Mouse (Mus musculus): Measurements from ENCODE around the gene Ctdsp1. TPM values are rescaled to one million over a fixed set of nuclear protein-coding genes. Genes with fewer than 3 reads are reported as not detected.

Ctdsp1 gene
- 54.0 TPM for polyA plus RNA-seq (2015; fragmentation: Illumina TruSeq; extraction: RNeasy Lipid Tissue Mini Kit (QIAGEN cat#74804); ENCODE audit: insufficient read depth, low replicate concordance)

DNA sequence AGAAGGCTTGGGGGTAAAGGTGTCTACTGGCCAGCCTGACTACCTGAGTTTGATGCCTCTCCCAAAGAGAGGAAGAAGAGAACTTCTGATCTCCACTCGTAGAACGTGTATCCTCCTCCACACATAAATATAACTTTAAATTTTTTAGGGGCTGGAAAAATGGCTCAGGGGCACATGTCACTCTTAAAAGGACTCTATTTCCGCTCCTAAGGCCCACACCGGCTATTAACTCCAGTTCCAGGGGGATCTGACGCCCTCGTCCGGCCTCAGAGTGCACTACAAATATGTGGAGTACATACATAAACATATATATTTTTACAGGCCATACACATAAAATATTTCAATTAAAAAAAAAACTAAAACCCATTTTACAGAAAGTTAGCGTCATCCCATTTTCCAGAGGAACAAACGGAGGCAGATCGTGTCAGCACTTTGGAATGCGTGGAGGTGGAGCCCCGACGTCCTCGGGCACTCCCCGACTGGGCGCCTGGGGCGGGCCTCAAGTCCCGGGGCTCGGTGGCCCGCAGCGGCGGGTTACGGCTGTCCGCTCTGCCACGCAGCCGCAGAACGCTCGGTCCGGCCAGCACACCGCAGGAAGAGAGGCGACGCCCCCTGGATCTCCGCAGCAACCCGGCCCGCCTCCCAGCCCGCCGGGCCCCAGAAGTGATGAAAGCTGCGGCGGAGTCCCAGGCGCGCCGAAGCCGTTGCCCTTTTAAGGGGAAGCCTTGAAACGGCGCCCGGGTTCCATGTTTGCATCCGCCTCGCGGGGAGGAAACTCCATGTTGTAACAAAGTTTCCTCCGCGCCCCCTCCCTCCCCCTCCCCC, at the start of gene Ctdsp1:
Ctdsp1 (plus strand) TSS at position 586 of the 825 bp plus-strand sequence.

DNA sequence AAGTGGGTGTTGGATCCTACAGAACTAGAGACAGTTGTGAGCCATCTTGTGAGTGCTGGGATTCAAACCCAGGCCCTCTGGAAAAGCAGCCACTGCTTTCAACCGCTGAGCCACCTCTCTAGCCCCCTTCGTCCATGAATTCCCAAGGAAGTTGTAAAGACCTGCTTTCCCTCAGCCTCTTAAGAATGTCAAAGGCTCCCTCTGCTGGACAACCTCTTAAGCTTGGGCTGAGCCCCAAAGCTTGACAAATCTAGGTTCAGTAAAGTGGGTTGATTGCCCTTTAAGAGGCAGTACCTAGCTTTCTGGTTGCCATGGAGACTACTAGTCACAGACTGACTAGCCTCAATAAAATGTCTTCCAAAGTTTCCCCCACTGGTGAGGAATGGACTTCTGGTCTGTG, 29.5 kb upstream of the Ctdsp1 start, which contains the start of gene Catip:
Catip (plus strand) TSS at position 297 of the 400 bp plus-strand sequence.

DNA sequence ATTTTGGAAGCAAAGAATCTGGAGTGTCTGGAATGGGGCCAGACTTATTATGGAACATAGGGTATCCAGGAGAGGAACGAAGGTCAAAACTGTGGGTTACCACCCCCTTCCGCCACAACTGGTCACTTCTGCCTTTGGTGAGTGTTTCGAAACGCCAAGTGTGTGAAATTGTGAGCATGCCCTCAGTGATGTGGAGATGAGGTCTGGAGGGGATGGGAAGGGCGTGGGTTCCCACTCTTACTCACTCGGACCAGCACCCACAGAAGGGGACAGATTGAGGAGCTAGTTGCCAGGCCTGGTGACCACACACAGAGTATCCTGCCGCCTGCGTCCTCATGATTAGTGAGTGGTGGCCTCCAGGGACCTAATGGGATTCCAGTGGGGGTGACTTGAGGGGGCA, 16.3 kb upstream of the Ctdsp1 start, which contains the start of gene Slc11a1:
Slc11a1 (plus strand) TSS at position 216 of the 400 bp plus-strand sequence.

GRCm38 (mm10) chr1:74408589-74409504, 17.5 kb downstream of the Ctdsp1 start, which contains the start of gene Vil1:
Gene Vil1 (plus strand): TSS chr1:74409376.

Other genes starting within 250 kb of the Ctdsp1 start
- 29.0 TPM for gene Cxcr2, start 237.5 kb upstream of the Ctdsp1 start, polyA plus RNA-seq (2015; fragmentation: Illumina TruSeq; extraction: RNeasy Lipid Tissue Mini Kit (QIAGEN cat#74804); ENCODE audit: insufficient read depth, low replicate concordance)
- 0.29 TPM for gene Cxcr1, start 196.9 kb upstream of the Ctdsp1 start, polyA plus RNA-seq (2015; fragmentation: Illumina TruSeq; extraction: RNeasy Lipid Tissue Mini Kit (QIAGEN cat#74804); ENCODE audit: insufficient read depth, low replicate concordance)
- gene Arpc2, start 155.4 kb upstream of the Ctdsp1 start, polyA plus RNA-seq (2015; fragmentation: Illumina TruSeq; extraction: RNeasy Lipid Tissue Mini Kit (QIAGEN cat#74804); ENCODE audit: insufficient read depth, low replicate concordance) = 706 TPM
- gene Gpbar1, start 113.0 kb upstream of the Ctdsp1 start, polyA plus RNA-seq (2015; fragmentation: Illumina TruSeq; extraction: RNeasy Lipid Tissue Mini Kit (QIAGEN cat#74804); ENCODE audit: insufficient read depth, low replicate concordance) = not detected
- 42.9 TPM for gene Aamp, start 106.8 kb upstream of the Ctdsp1 start, polyA plus RNA-seq (2015; fragmentation: Illumina TruSeq; extraction: RNeasy Lipid Tissue Mini Kit (QIAGEN cat#74804); ENCODE audit: insufficient read depth, low replicate concordance)
- 18.4 TPM for gene Pnkd, start 106.6 kb upstream of the Ctdsp1 start, polyA plus RNA-seq (2015; fragmentation: Illumina TruSeq; extraction: RNeasy Lipid Tissue Mini Kit (QIAGEN cat#74804); ENCODE audit: insufficient read depth, low replicate concordance)
- gene Tmbim1, start 85.9 kb upstream of the Ctdsp1 start, polyA plus RNA-seq (2015; fragmentation: Illumina TruSeq; extraction: RNeasy Lipid Tissue Mini Kit (QIAGEN cat#74804); ENCODE audit: insufficient read depth, low replicate concordance) = 21.1 TPM
- 0.64 TPM for gene Catip, start 29.4 kb upstream of the Ctdsp1 start, polyA plus RNA-seq (2015; fragmentation: Illumina TruSeq; extraction: RNeasy Lipid Tissue Mini Kit (QIAGEN cat#74804); ENCODE audit: insufficient read depth, low replicate concordance)
- 46.5 TPM for gene Slc11a1, start 16.3 kb upstream of the Ctdsp1 start, polyA plus RNA-seq (2015; fragmentation: Illumina TruSeq; extraction: RNeasy Lipid Tissue Mini Kit (QIAGEN cat#74804); ENCODE audit: insufficient read depth, low replicate concordance)
- gene Vil1, start 17.9 kb downstream of the Ctdsp1 start, polyA plus RNA-seq (2015; fragmentation: Illumina TruSeq; extraction: RNeasy Lipid Tissue Mini Kit (QIAGEN cat#74804); ENCODE audit: insufficient read depth, low replicate concordance) = not detected
- gene Cnot9, start 114.5 kb downstream of the Ctdsp1 start, polyA plus RNA-seq (2015; fragmentation: Illumina TruSeq; extraction: RNeasy Lipid Tissue Mini Kit (QIAGEN cat#74804); ENCODE audit: insufficient read depth, low replicate concordance) = 35.8 TPM
- not detected for gene Plcd4, start 151.4 kb downstream of the Ctdsp1 start, polyA plus RNA-seq (2015; fragmentation: Illumina TruSeq; extraction: RNeasy Lipid Tissue Mini Kit (QIAGEN cat#74804); ENCODE audit: insufficient read depth, low replicate concordance)
- gene Usp37, start 152.8 kb downstream of the Ctdsp1 start, polyA plus RNA-seq (2015; fragmentation: Illumina TruSeq; extraction: RNeasy Lipid Tissue Mini Kit (QIAGEN cat#74804); ENCODE audit: insufficient read depth, low replicate concordance) = 19.9 TPM
- 13.7 TPM for gene Zfp142, start 196.7 kb downstream of the Ctdsp1 start, polyA plus RNA-seq (2015; fragmentation: Illumina TruSeq; extraction: RNeasy Lipid Tissue Mini Kit (QIAGEN cat#74804); ENCODE audit: insufficient read depth, low replicate concordance)
- gene Bcs1l, start 196.8 kb downstream of the Ctdsp1 start, polyA plus RNA-seq (2015; fragmentation: Illumina TruSeq; extraction: RNeasy Lipid Tissue Mini Kit (QIAGEN cat#74804); ENCODE audit: insufficient read depth, low replicate concordance) = 16.0 TPM
- 44.9 TPM for gene Rnf25, start 209.9 kb downstream of the Ctdsp1 start, polyA plus RNA-seq (2015; fragmentation: Illumina TruSeq; extraction: RNeasy Lipid Tissue Mini Kit (QIAGEN cat#74804); ENCODE audit: insufficient read depth, low replicate concordance)
- 0.29 TPM for gene Stk36, start 209.9 kb downstream of the Ctdsp1 start, polyA plus RNA-seq (2015; fragmentation: Illumina TruSeq; extraction: RNeasy Lipid Tissue Mini Kit (QIAGEN cat#74804); ENCODE audit: insufficient read depth, low replicate concordance)